Mouse (Mus musculus) neural tube, embryonic 15.5 days (tissue): Measurements from ENCODE around the gene Dpysl5. TPM values are rescaled to one million over a fixed set of nuclear protein-coding genes. Genes with fewer than 3 reads are reported as not detected.
"Not testable (repeated sequence)": the region's sequence is repeated elsewhere in the genome, so short reads cannot be mapped to it uniquely, and the experiment has no call there.

Experiments used
- ATAC-seq: fragments of 200-750 bp; cut with Nextera tagmentation; 2 replicates; pipeline ENCODE4 v1.8.0; 2017; ENCODE audit warnings: mild to moderate bottlenecking, moderate TSS enrichment, moderate library complexity; ENCODE audit not compliant: low FRiP score
- H3K27ac ChIP-seq: fragments of 300-500 bp; sonication (generic); replicated peaks from 2 replicates; pipeline ENCODE4 v1.5.1; 2015; ENCODE audit warnings: mild to moderate bottlenecking, inconsistent platforms
- H3K27me3 ChIP-seq: fragments of 300-500 bp; sonication (generic); replicated peaks from 2 replicates; pipeline ENCODE4 v1.6.1; 2015; ENCODE audit warnings: inconsistent platforms
- H3K36me3 ChIP-seq: fragments of 300-500 bp; sonication (generic); 2 replicates; pipeline ENCODE4 v1.6.1; 2015; ENCODE audit warnings: inconsistent platforms
- H3K4me1 ChIP-seq: fragments of 300-500 bp; sonication (generic); 2 replicates; pipeline ENCODE4 v1.6.1; 2015; ENCODE audit warnings: inconsistent platforms
- H3K4me2 ChIP-seq: fragments of 300-500 bp; sonication (generic); 2 replicates; pipeline ENCODE4 v1.6.1; 2015; ENCODE audit warnings: inconsistent platforms, mild to moderate bottlenecking, moderate library complexity
- H3K4me3 ChIP-seq: fragments of 300-500 bp; sonication (generic); replicated peaks from 2 replicates; pipeline ENCODE4 v1.5.1; 2015; ENCODE audit warnings: mild to moderate bottlenecking, inconsistent platforms
- H3K9ac ChIP-seq: fragments of 300-500 bp; sonication (generic); replicated peaks from 2 replicates; pipeline ENCODE4 v1.6.1; 2015; ENCODE audit warnings: mild to moderate bottlenecking, inconsistent platforms
- H3K9me3 ChIP-seq: fragments of 300-500 bp; sonication (generic); replicated peaks from 2 replicates; pipeline ENCODE4 v1.6.1; 2016; ENCODE audit warnings: inconsistent platforms
- WGBS: fragments of 180-500 bp; shearing (Covaris S2); methylation state at CpG from one replicate; pipeline ENCODE4 v1.1.7; 2015; ENCODE audit warnings: mixed read lengths; 5-methylcytosine and 5-hydroxymethylcytosine counted together
- polyA plus RNA-seq: library from polyadenylated mRNA; unstranded; fragments of >200 nt; fragmentation: Nextera tagmentation; extraction: Ambion mirVana; gene quantifications from 2 replicates; pipeline ENCODE4 v1.2.1, GENCODE M21; 2015

Dpysl5 gene
- polyA plus RNA-seq, 1 experiment from 2014 or later: 175 TPM

GRCm38 (mm10) chr5:30678069-30678468 is 33.3 kb upstream of the Dpysl5 start:
- H3K4me3 ChIP-seq, H3K9ac ChIP-seq, H3K4me2 ChIP-seq, H3K27me3 ChIP-seq, H3K4me1 ChIP-seq, H3K36me3 ChIP-seq, H3K27ac ChIP-seq, ATAC-seq, H3K9me3 ChIP-seq: not testable (repeated sequence)
- 95% methylated on average over 3 of the region's 3 CpGs for WGBS

DNA sequence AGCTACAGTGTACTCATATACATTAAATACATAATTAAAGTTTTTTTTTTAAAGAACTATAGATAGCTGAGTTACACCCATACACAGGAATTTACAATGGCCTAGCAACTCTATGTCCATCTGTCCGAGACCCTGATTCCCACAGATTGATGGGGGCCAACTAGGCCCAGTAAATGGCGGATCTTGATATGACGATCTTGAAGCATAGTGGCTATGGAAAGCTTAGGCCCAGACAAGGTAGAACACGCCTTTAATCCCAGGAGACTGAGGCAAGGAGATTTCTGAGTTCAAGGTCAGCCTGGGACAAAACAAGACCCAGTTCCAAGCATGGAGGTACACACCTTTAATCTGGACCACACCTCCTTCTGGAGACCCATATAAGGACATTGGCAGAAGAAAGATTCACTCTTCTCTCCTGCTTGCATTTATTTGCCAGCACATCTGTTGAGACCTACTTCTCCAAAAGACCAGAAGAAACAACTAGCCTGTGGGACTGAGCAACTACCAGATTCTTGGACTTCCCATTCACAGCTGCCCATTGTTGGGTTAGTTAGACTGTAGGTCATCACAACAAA is 32.6 kb upstream of the Dpysl5 start:
- H3K9ac ChIP-seq: no peak overlapping the region
- H3K4me1 ChIP-seq: no peaks in the 10 kb centered on the region
- no peaks in the 10 kb centered on the region for H3K27me3 ChIP-seq
- H3K9me3 ChIP-seq: no peaks in the 10 kb centered on the region
- H3K4me2 ChIP-seq: no peak overlapping the region
- no peak overlapping the region for H3K4me3 ChIP-seq
- H3K36me3 ChIP-seq: no peaks in the 10 kb centered on the region
- no peak for ATAC-seq
- no peak overlapping the region for H3K27ac ChIP-seq
- 98% methylated on average over 4 of the region's 4 CpGs for WGBS

DNA sequence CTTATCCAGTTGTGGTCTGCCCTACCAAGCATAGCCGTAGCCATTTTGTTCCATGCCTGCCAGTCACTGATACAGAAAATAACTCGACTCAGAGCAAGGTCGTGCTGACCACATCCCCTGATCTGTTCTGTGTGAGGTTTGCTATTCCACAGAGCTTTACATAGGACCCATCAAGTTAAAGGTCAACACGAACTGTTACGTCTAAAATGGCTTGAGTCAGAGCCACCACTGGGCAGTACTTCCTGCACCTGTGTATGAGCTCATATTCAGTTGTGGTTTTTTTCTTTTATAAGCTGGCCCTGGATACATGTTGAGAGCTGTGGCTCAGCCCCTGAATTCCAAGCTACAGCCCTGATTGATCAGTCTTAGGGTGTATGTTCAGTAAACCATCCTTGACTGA is 31.8 kb upstream of the Dpysl5 start:
- H3K4me3 ChIP-seq: no peak overlapping the region
- no peaks in the 10 kb centered on the region for H3K4me1 ChIP-seq
- WGBS: 91% methylated on average over 5 of the region's 5 CpGs
- ATAC-seq: no peak
- H3K4me2 ChIP-seq: no peak overlapping the region
- no peaks in the 10 kb centered on the region for H3K9me3 ChIP-seq
- H3K27me3 ChIP-seq: no peaks in the 10 kb centered on the region
- no peak overlapping the region for H3K9ac ChIP-seq
- H3K36me3 ChIP-seq: no peaks in the 10 kb centered on the region
- H3K27ac ChIP-seq: no peak overlapping the region

- Histone ChIP-seq H3K4me3 (no peak overlapping the region), H3K4me1 (no peaks in the 10 kb centered on the region), H3K27ac (no peak overlapping the region), H3K9me3 (no peaks in the 10 kb centered on the region), H3K36me3 (no peaks in the 10 kb centered on the region), H3K4me2 (no peak overlapping the region), H3K9ac (no peak overlapping the region), H3K27me3 (no peaks in the 10 kb centered on the region)
- ATAC-seq: no peak
- 89% methylated on average over 5 of the region's 5 CpGs for WGBS
Observed at GRCm38 (mm10) chr5:30681970-30682369, 29.4 kb upstream of the Dpysl5 start.

DNA sequence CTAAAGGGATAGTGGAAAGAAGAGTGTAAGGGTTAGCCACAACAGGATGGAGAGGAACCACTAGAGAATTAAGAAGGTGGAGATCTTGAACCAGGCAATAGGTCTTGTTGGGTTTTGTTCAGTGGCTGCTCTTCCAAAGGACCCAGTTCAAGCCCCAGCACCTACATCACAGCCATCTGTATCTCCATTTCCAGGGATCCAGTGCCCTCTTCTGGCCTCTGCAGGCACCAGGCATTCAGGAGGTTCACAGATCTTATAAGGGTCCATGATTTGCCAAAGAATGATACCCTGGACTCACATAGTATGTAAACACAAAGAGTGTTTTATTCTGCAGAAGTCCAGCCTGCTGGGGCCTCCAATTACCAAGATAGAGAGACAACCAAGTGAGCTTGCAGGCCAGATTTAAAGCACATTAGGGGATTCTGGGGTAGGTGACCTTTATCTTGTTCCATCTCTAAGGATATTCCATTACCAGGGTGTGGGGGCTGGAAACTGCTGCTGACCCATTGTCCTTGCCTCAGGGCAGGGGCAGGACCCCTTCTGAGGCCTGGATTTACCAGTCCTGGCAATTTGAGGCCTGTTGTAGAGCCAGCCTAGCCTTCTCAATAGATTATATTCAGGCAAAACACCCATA is 28.3 kb upstream of the Dpysl5 start:
- H3K27me3 ChIP-seq: no peaks in the 10 kb centered on the region
- no peak overlapping the region for H3K27ac ChIP-seq
- no peaks in the 10 kb centered on the region for H3K36me3 ChIP-seq
- H3K9ac ChIP-seq: no peak overlapping the region
- H3K4me3 ChIP-seq: no peak overlapping the region
- H3K4me1 ChIP-seq: no peaks in the 10 kb centered on the region
- H3K4me2 ChIP-seq: no peak overlapping the region
- no peaks in the 10 kb centered on the region for H3K9me3 ChIP-seq
- ATAC-seq: no peak

DNA sequence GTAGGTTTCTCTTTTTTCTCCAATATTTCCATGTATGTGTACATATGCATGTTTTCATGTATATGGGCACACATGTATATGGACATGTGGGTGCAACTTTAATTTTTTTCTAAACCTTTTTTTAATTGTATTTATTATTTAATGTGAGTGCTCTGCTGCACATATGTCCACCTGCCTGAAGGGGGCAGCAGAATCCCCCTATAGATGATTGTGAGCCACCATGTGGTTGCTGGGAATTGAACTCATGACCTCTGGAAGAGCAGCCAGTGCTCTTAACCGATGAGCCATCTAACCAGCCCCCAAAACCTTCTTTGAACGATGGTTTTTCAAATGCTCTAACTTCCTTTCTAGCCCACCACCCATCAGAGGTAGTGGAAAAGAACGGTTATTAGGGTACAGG is 27.4 kb upstream of the Dpysl5 start:
- ATAC-seq: no peak
- no peak overlapping the region for H3K9ac ChIP-seq
- no peaks in the 10 kb centered on the region for H3K4me1 ChIP-seq
- H3K4me3 ChIP-seq: no peak overlapping the region
- no peak overlapping the region for H3K4me2 ChIP-seq
- no peaks in the 10 kb centered on the region for H3K36me3 ChIP-seq
- no peaks in the 10 kb centered on the region for H3K27me3 ChIP-seq
- 77% methylated on average over 3 of the region's 3 CpGs for WGBS
- H3K9me3 ChIP-seq: no peaks in the 10 kb centered on the region
- no peak overlapping the region for H3K27ac ChIP-seq

GRCm38 (mm10) chr5:30686781-30687180 is 24.6 kb upstream of the Dpysl5 start:
- no peak overlapping the region for H3K9ac ChIP-seq
- H3K36me3 ChIP-seq: no peaks in the 10 kb centered on the region
- no peaks in the 10 kb centered on the region for H3K4me1 ChIP-seq
- no peaks in the 10 kb centered on the region for H3K27me3 ChIP-seq
- H3K27ac ChIP-seq: no peak overlapping the region
- H3K4me2 ChIP-seq: no peak overlapping the region
- no peak for ATAC-seq
- no peak overlapping the region for H3K4me3 ChIP-seq
- H3K9me3 ChIP-seq: no peaks in the 10 kb centered on the region
- 63% methylated on average over 3 of the region's 3 CpGs for WGBS

DNA sequence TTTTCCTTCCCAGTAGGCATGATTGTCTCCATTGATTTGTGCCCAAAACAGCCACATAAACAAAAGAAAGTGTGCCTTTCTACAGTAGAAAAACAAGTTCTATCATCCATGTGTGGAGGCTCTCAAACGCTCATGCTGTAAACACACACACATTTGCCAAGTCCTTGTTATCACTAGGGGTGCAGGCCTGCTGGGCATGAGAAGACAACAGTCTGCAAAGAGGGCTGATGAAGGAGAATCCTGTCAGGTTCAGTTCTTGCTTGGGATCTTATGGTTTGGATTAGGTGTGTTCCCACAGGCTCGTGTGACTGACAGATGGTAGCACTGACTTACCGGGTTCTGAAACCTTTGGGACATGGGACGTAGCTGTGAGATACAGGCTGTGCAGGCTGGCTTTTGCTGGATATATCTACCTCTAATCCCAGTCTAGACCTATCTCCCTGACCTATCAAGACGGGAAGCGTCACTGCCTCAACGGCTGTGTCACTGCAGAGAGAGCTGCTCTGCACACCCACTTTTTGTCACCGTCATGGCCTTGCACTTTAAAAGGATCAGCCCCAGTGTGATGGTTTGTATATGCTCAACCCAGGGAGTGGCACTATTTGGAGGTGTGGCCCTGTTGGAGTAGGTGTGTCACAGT is 10.9 kb upstream of the Dpysl5 start:
- H3K36me3 ChIP-seq: no peaks in the 10 kb centered on the region
- H3K9ac ChIP-seq: no peak overlapping the region
- no peaks in the 10 kb centered on the region for H3K4me1 ChIP-seq
- H3K9me3 ChIP-seq: no peaks in the 10 kb centered on the region
- no peak overlapping the region for H3K4me2 ChIP-seq
- no peak for ATAC-seq
- H3K4me3 ChIP-seq: no peak overlapping the region
- 88% methylated on average over 8 of the region's 8 CpGs for WGBS
- no peaks in the 10 kb centered on the region for H3K27me3 ChIP-seq
- H3K27ac ChIP-seq: no peak overlapping the region

DNA sequence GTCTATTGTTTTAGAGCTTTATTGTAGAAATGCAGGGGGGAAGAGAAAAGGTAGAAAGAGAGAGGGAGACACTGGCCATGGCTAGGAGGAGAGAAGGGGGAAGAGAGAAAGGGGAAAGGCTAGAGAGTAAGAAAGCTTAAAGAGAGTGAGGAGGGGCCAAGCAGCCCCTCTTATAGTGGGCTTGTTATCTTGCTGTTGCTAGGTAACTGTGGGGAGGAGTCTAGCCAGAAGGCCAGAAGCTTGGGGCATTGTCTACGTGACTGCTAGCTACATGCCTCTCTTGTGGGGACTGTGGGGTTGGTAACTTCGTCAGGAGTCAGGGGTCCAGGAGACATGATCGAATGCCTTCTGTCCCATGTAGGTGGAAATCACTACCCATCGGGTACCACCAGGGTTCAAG is 10.0 kb upstream of the Dpysl5 start:
- not testable (repeated sequence) for H3K4me1 ChIP-seq, H3K4me2 ChIP-seq, H3K9ac ChIP-seq, H3K27me3 ChIP-seq, H3K4me3 ChIP-seq, ATAC-seq, H3K36me3 ChIP-seq, H3K27ac ChIP-seq, H3K9me3 ChIP-seq
- WGBS: 48% methylated on average over 4 of the region's 4 CpGs

DNA sequence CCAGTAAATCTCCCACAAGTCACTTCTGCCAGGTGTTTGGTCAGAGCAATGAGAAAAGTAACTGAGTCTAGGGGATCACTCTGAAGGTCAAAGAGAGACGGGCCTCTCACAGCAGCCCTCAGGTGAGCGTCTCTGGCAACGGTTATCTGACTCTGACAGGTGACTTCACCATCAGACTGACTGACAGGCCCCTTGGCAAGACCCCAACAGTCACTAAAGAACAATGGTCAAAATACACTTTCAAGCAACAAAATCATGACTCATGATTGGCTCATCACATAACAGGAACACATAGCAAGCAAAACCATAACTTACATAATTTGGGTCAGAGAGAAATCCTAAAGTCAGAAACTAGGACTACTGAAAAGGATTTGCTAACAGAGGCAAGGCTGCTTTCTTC is 9.5 kb upstream of the Dpysl5 start:
- Histone ChIP-seq H3K4me3 (no peak overlapping the region), H3K4me1 (no peaks in the 10 kb centered on the region), H3K27ac (no peak overlapping the region), H3K27me3 (no peaks in the 10 kb centered on the region), H3K4me2 (no peak overlapping the region), H3K9ac (no peak overlapping the region), H3K36me3 (no peaks in the 10 kb centered on the region), H3K9me3 (no peaks in the 10 kb centered on the region)
- ATAC-seq: no peak
- 94% methylated on average over 3 of the region's 3 CpGs for WGBS

GRCm38 (mm10) chr5:30709744-30710383 is 1.5 kb upstream of the Dpysl5 start:
- Histone ChIP-seq H3K4me3 (0 out of 2 replicates have a peak overlapping the region, but pooled peaks have one; percentile 75), H3K36me3 (no peaks in the 10 kb centered on the region), H3K4me1 (peaks cover 34% of the 10 kb centered on the region), H3K4me2 (peak overlapping the region; percentile 85), H3K27me3 (no peaks in the 10 kb centered on the region), H3K9ac (no peak overlapping the region), H3K9me3 (no peaks in the 10 kb centered on the region), H3K27ac (no peak overlapping the region)
- WGBS: 4% methylated on average over 13 of the region's 13 CpGs
- ATAC-seq: no peak

- ATAC-seq: no peak
- WGBS: 14% methylated on average over 8 of the region's 8 CpGs
- no peaks in the 10 kb centered on the region for H3K36me3 ChIP-seq
- no peaks in the 10 kb centered on the region for H3K9me3 ChIP-seq
- H3K27ac ChIP-seq: peak overlapping the region; percentile 94
- H3K9ac ChIP-seq: peak overlapping the region; percentile 66; the same call in 1 of the 2 replicates
- peaks cover 39% of the 10 kb centered on the region for H3K4me1 ChIP-seq
- peak overlapping the region; percentile 85 for H3K4me2 ChIP-seq
- H3K27me3 ChIP-seq: no peaks in the 10 kb centered on the region
- H3K4me3 ChIP-seq: peak overlapping the region; percentile 75
Observed at GRCm38 (mm10) chr5:30710486-30710885, 878 bp upstream of the Dpysl5 start.
